Mouse (Mus musculus) megakaryocyte-erythroid progenitor cell, adult 5-6 weeks (primary cell): Measurements from ENCODE around the gene Csrp1. TPM values are rescaled to one million over a fixed set of nuclear protein-coding genes. Genes with fewer than 3 reads are reported as not detected.
A peak's percentile ranks its signal among the peaks of the same experiment; 100 is the strongest.

ENCODE experiments used
- ATAC-seq: replicated peaks from 2 replicates; pipeline ENCODE4 v1.8.0; 2016; ENCODE audit warnings: mild to moderate bottlenecking, inconsistent platforms; ENCODE audit not compliant: severe bottlenecking, poor library complexity, low FRiP score, low TSS enrichment
- total RNA-seq, 2 experiments: library from RNA; stranded (forward) in 1 of 2; stranded (reverse) in 1 of 2; fragments of 200-1000, 215-1000 nt in 1 of 2; fragments of >200 nt in 1 of 2; fragmentation: Nextera tagmentation in 1 of 2; gene quantifications; 2 replicates each; pipeline ENCODE4 v1.2.3; 2014 to 2017

Gene Csrp1
- total RNA-seq, 2 experiments from 2014 or later: 100 to 112 TPM

DNA sequence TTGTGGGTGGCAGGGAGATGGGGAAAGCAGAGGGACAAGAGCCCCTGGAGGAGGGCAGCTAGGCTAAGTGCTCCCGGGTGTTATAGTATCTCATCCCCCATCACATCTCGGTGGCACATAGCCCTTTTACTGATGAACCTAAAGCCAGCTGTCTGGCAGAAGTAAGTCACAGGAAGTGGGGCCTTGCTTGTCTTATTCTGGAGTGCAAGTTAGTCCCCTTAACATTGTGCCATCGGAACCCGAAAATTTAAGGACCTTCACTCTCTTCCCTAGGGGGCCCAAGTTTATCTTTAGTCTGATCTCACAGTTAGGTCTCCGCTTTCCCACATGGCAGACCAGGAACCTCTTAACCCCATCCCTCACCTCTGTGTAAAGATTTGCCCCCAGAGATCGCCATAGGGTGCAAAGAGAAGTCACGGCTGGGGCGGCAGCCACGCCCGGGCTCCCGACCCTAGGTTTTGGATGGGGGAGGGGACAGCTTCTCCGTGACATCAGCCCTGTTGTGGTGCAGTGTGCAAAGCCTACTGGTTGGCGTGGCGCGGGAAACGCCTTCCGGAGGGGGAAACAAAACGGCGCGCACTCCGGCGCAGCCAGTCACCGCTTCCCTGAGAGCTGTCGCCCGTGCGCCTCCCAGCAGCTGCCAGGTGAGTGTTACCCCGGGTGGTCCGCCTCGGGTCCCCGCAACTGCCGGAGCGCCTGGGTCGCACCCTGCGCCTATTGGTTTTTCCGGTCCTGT is 8.9 kb downstream of the Csrp1 start:
- ATAC-seq: peak; percentile 86

DNA sequence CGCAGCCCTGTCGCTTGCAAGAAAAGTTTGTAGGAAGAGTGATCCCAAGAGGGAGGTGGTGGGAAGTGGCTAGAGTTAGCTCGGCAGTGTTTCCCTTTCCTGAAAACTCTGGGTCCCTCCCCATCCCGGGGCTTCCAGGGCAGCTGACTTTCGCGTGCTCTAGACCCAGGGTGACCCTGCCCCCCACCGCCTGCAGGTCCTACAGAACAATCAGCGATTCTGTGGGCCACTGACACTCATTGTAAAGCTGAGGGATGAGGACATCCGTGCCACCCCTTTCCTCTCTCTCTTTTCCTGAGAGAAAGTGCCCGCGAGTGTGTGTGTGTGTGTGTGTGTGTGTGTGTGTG is 9.5 kb downstream of the Csrp1 start:
- ATAC-seq: no peak

DNA sequence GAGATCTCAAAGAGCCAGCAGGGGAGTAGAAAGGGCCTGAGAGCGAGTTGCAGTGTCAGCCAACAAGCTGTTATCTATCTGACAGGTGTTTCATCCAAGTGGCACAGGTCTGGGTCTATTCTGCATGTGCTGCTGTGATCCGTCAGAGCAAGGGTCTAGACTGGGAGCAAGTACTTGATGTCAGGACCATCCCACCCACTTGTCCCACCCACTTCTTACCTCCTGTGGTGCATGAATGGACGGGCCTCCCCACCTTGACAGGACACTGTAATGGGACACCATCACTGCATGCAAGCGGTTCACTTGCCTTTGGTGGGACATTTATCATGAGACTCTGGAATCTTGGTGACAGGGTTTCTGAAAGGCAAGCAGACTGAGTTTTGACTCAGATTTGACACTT is 10.0 kb downstream of the Csrp1 start:
- peak; percentile 12; the same call in 1 of the 2 replicates for ATAC-seq

DNA sequence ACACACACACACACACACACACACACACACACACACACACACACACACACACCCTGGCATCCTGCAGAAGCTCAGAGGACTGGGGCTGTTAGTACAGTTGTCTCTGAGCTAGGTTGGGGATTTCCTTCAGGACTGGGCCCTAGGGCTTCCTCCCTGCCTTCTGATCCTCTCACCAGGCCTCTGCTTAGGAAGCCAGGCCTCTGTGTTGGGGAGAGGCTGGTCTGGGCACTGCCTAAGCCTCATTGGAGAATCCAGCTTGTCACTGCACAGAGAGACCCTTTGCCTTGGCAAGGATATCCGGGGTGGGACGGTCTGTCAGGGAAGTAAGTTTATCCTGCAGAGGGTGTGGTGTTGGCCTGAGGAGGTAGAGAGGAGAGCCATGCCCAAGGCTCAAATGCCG is 10.4 kb downstream of the Csrp1 start:
- ATAC-seq: no peak

DNA sequence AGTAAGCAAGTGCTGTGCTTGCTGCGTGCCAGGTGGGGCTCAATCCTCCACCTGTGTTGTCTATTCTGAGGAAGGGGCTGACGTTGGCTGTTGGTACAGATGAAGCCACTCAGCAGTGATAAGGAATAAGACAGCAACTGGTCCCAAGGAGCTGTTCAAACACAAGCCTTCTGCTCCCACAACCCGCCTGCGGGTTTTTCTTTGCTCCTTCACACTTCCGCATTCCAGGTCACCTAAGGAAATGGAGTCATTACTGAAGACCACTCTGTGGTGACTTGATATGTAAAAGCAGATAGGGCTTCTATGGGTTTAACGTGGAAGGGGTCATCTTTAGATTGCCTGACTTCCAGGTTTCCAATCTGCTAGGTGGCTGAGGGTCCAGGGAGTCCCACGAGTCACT is 11.5 kb downstream of the Csrp1 start:
- ATAC-seq: no peak

DNA sequence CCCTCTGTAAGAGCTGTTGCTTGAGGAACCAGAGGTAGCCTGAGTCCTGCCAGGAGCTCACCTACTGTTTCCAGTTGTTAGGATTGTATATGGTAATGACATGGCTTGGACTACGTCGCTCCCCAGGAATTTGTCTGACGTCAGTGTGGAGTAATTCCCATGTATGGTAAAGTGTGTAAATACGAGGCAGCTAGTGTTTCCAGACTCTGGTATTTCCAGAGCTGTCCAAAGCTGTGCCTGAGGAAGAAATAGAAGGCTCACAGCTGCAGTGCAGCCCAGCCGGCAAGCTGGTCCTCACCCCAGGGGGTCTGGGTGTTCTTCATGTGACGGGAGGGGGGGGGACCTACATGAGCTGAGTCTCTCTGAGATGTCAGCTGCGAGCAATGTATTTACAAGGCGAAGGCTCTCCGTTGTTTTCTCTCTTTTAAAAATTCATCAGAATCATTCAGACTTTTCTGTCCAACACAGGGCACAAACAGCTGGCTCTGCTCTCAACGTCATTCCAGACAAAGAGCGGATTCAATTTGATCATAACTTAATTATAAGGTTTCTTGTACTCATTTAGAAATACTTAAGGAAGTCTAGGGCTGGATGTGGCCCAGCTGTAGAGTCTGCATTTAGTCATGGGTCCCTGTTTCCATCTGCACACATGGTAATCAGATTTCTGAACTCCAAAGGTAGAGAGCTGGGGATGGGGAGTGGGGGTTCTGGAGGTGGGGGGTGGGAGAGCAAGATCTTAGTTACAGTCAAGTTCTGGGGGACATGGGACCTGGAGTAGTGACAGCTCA is 12.2 kb downstream of the Csrp1 start:
- no peak for ATAC-seq

DNA sequence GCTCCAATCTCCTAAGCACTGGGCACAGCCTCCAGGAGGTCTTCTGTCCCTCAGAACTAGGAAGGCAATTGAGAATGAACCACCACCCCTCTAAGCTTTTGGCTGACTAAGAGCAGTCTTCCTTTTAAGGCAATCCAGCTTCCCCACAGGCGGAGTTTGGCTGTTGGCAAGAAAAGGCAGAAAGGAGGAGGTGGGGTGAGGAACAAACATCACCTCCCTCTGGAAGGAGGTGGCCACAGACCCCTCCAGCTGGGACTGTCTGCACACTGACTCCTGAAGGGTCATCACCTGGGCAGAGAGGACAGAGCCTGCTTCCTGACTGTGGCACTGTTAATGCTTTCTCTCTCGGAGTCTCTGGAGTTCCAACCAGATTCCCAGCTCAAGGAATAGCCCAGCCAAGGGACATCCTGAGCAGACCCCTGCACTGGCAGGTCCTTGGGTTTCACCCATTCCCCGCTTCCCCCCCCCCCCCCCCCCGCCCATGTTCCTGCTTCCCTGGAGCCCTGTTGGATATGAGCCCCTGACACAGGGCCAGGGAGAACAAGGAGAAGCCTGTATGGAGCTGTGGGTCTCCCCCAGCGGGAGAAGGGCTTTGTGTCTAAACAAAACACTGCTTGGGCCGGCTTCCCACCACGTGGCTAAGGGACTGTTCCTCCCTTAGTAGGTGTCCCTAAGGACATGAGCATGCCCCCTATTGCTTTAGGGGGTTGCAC is 14.5 kb downstream of the Csrp1 start:
- no peak for ATAC-seq

DNA sequence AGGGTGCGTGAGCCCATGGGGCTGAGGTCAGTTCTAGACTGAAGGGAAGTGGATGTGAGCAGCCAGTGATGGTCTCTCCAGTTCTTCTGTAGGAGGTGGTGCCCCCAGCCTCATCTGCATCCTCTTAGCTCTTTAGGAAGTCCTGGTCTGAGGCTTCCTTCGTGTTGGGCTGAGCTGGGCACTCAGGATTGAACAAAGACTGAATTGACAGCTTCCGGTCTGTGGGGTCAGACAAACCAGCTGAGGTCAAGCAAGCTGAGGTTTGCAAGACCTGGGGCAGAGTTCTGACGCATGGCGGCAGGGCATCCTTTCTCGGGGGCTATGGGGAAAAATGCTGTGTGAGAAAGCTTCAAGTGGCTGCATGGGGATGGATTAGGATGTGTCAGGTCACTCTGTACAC is 15.6 kb downstream of the Csrp1 start:
- ATAC-seq: no peak

DNA sequence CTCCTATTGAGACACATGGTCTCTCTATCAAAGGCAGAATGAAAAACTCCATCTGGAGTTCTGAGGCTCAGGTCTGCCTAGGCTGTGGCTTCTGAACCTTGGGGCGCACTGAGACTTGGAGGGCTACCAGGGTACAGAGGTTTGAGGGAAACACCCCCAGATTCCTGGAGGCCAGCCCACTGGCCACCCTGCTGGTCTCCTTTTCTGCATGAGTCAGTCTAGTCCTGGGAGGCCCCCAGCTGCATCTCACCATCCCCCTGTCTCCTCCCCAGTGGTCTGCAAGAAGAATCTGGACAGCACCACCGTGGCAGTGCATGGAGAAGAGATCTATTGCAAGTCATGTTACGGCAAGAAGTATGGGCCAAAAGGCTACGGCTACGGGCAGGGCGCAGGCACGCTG is 25.1 kb downstream of the Csrp1 start:
- ATAC-seq: no peak

DNA sequence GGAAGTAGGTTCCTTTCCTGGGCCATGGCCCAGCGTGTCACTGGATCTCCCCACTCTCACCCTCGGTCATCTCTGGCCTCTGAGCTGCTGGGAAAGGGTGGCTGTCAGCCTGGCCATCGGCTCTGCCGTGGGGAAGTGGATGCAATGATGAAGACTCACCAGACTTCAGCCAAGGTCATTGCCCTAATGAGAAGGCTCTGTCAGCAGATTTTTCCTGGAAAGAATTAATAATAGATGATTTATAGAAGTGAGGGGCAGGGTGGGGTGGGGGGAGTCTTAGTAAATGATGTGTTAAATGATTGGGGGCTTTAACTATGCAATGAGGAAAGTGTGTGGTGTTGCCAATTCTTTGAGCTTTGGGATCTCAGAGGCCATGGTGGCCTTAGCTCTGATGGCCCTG is 26.4 kb downstream of the Csrp1 start:
- no peak for ATAC-seq

DNA sequence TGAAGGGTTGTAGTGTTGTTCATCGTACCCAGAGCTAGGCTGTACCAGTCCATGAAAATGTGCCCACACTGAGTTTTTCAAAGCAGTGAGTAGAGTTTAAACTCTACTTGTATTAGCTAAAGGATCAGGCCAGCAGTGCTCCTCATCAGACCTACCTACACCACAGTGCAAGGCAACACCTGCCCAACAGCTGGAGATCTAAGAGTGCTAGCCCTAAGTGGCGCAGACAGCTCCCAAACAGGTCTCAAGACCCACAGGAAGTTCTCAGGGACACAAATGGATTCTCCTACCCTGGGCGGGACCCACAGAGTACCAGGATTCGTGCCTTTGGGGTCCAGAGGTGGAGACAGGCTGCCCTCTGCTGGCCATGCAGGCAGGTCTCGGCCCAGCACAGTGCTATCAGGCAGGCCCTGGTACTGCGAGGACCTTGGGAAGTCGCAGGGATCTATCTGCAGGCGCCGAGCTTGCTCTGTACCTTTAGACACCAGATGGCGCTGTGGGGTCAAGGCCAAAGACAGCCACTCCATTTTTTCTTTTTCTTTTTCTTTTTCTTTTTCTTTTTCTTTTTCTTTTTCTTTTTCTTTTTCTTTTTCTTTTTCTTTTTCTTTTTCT is 33.0 kb downstream of the Csrp1 start:
- peak; percentile 99 for ATAC-seq

DNA sequence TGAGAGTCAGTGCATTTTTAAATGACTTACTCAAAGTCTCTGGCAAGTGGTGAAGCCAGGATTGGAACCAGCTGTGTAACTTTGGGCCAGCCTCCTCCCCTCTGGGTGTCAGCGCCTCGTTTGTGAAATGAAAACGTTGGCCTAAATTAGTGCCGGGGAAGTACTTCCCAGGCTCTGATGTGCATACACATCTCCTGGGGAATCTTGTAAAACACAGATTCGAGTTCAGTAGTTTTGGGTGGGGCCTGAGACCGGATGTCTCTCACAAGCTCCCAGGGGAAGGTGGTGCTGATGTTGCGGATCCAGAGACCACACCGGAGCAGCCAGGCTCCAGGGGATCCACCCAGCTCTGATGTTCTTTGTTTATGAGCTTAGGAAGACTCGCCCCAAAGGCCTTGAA is 35.4 kb downstream of the Csrp1 start:
- no peak for ATAC-seq

DNA sequence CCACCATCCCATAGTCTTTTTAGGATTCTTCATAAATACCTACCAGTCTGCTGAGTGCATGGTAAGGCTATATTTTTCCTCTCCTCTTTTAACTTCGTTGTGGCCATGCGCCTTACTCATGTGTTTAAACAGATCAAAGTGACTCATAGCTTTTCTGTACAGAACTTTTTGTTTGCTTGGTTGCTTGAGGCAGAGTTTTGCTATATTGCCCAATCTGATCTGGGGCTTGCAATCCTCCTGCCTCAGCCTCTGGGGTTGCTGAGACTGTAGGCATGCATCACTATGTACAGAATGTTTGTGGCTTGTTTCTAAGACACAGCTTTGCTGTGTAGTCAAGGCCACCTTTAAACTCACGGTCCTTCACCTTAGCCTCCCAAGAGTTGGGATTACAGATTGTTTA is 36.1 kb downstream of the Csrp1 start:
- ATAC-seq: no peak

DNA sequence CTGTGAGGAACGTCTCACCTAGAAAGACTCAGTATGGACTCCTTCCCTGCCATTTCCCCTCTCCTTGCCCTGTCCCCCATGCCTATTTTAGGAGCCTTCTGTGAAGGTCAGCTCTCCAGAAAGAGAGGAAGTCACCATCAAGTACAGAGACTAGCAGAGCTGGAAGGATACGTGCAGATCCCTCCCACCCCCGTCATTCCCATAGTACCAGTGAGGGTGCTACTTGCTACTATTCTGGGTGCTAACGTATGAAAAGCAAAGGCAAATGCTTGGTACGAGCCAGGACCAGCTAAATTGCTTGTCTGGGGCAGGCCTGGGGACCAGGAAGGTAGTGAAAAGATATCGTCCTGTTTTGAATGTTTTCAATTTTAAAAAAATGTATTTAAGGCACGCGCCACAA is 37.4 kb downstream of the Csrp1 start:
- no peak for ATAC-seq

DNA sequence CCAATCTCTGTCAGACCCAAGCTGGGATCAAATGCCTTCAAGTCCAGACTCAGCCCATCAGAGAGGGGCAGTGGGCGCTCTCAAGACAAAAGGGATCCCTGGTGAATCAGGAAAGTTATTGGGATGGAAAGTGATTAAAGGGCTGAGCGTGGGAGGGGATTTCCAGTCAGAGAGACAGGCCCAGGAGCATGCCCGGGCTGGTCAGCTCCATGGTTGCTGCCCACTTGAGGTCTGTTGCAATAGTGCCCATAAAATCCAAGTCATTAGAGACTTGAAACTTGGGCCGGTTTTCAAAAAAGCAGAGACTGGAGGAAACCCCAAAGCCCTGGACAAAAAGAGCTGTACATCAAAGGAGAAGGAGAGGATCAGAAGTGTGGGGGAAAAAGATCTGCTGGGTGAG is 39.8 kb downstream of the Csrp1 start:
- ATAC-seq: no peak

DNA sequence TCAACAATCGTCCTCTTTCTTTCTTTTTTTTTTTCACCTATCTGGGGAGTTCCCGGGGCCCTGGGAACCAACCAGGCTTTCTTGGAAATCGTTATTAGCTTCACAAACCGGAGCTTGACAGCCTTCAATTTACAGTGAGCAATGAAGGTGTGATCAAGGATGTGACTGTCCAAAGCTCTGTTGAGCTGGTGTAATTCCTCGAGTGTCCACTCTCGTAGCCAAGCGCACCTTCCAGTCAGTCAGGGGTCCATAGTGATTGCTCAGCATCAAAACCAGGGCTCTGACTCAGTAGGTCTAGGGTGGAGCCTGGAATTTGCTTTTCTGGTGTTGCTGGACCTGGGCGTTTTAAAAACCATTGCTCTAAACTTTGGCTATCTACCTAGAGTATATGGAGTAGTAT is 40.4 kb downstream of the Csrp1 start:
- no peak for ATAC-seq

DNA sequence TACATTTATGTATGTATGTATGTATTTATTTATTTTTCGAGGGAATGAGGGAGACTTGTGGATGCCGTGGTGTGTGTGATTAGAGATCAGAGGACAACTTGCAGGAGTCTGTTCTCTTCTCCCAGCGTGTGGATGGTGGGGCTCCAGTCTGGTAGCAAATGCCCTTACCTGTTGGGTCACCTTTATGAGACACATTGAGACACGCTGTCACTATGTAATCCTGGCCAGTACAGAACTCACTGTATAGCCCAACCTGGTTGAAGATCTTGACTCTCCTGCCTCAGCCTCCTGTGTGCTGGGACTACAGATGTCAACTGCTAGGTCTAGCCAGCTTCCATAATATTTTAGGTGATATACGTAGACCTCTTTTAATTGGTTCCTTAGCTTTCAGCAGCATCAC is 41.9 kb downstream of the Csrp1 start:
- ATAC-seq: no peak

DNA sequence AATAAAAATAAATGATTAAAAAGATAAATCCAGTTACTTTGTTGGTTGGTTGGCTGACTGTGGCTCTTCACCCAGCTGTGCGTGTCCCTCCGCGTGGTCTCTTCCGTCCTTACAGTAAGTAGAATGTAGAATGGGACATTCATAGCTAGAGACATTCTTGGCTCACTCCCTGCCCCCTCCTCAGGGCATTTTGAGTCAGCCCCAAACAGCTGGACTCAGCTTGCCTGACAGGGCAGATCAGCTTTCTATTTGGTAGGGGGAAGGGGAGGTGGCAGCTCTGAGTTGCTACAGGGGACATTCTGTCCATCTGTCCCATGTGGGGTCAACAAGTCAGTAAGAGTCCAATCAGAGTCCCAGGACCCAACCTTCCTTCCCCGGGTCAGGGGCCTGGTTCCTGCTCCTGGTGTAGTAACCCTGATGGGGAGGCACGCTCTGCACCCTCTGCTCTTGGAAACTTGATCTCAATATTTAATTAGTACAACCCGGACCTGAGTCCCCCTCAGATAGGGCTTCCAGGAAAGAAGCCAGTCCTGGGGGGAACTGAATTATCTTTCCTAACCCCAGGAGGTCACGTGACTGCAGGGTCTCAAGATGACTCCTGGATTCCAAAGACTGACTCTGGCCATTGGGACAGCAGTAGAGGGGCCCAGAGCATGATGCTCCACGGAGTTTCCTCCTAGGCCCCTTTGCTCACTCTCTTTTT is 43.8 kb downstream of the Csrp1 start:
- no peak for ATAC-seq

DNA sequence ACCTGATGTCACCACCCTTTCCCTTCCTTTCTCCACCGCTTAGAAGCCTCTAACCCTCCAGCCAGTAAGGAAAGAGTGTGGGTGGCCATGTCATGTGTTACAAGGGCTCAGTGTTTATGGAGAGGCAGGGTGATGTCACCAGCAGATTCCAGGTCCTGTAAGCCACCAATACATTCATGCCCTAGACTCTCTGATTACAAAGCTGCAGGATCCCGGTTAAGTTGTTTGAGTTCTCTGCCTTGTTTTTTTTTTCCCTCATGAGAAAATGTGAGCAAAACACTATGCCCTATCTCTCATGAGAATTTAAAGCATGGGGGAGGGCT is 44.3 kb downstream of the Csrp1 start:
- no peak for ATAC-seq
